Mouse (Mus musculus): ENCODE data around the gene Rfesd.

DNA sequence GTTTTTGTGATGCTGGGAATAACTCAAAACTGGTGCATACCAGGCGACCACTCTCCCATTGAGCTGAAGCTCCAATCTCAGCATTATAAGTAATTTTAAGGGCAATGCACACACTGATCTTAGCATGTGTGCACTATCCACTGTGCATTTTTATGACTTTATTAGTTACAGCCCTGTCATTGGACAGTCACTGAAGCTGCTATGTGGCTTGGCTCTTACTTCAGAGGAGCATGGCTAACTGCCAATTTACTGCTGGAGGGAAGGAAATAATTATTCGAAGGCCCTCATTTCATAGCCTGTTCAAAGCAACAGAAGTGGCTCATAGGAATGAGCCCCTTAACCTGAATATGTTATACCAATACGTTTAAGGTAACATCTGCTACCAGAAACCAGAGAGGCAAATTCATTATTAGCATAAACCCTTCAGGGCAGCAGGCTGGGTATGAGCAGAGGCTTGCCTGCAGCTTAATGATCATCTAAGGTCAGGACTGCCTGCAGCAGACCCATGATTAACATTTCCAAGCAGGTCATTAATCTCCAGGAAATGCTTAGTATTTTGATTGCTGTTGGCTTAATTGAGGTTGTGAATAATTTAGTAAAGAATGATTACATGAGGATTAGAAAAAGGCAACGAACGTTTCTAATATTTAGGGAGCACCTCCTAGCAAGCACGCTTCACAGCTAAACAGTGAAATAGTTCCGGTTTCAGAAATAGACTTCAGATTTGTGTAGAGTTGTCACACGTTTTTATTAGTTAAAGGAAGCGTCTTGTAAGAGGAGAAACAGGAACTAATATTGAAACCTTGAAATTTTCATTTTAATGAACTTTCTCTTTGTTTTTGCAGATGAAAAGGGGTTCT, 26.1 kb downstream of the Rfesd start:
- no peak for TF ChIP-seq CTCF (IDR thresholded peaks at IDR 0.05; ENCODE audit: low read depth, low read length)
- TF ChIP-seq POLR2A (IDR thresholded peaks at IDR 0.05; ENCODE audit: insufficient read depth, low read length), result no peak

All from ES-Bruce4 (cell line).